21 mouse cellular contexts compared by ENCODE assay signal in genomic region chr2:61319226-61319625, GRCm38 (mm10).
"Had no signal": no experiment of that assay in that cellular context is flagged by ENCODE, and none has a peak within 500 bp of the region (broad histone marks: within the 10 kb centered on the region; RNA-seq: fewer than 3 reads in every experiment).

No protein-coding gene starts in this region.

- ATAC-seq: hindbrain, embryonic 16.5 days; intestine, embryonic 16.5 days; midbrain, embryonic 13.5 days; midbrain, embryonic 16.5 days had no signal

- DNase-seq: liver, embryonic 13.5 days; lung, adult 18-20 months; lung, postnatal 10 days; lung, postnatal 36 days; retina, postnatal 1 day; right cerebral cortex, postnatal 25 days; spleen, adult 18-20 months; thymus, adult 18-20 months; thymus, postnatal 4 days had no signal

- H3K4me3 ChIP-seq: limb, embryonic 10.5 days; limb, embryonic 13.5 days; liver, embryonic 13.5 days; lung, embryonic 15.5 days; megakaryocyte, embryonic 14.5 days; midbrain, embryonic 10.5 days; midbrain, embryonic 13.5 days; myocyte; neural tube, embryonic 13.5 days; stomach, embryonic 15.5 days had no signal

- H3K4me1 ChIP-seq: limb, embryonic 10.5 days; limb, embryonic 13.5 days; liver, embryonic 13.5 days; megakaryocyte, embryonic 14.5 days; midbrain, embryonic 13.5 days; neural tube, embryonic 13.5 days; stomach, embryonic 15.5 days had no signal

- H3K27ac ChIP-seq: limb, embryonic 10.5 days; limb, embryonic 13.5 days; liver, embryonic 13.5 days; lung, embryonic 15.5 days; midbrain, embryonic 10.5 days; midbrain, embryonic 13.5 days; neural tube, embryonic 13.5 days; stomach, embryonic 15.5 days had no signal

- H3K9me3 ChIP-seq: limb, embryonic 10.5 days; limb, embryonic 13.5 days; liver, embryonic 13.5 days; lung, embryonic 15.5 days; midbrain, embryonic 10.5 days; midbrain, embryonic 13.5 days; neural tube, embryonic 13.5 days; stomach, embryonic 15.5 days had no signal

- H3K9ac ChIP-seq: limb, embryonic 13.5 days; liver, embryonic 13.5 days; lung, embryonic 15.5 days; midbrain, embryonic 13.5 days; neural tube, embryonic 13.5 days; stomach, embryonic 15.5 days had no signal

- H3K27me3 ChIP-seq: limb, embryonic 13.5 days; liver, embryonic 13.5 days; lung, embryonic 15.5 days; midbrain, embryonic 13.5 days; neural tube, embryonic 13.5 days; stomach, embryonic 15.5 days had no signal

- H3K36me3 ChIP-seq: limb, embryonic 10.5 days; limb, embryonic 13.5 days; liver, embryonic 13.5 days; lung, embryonic 15.5 days; midbrain, embryonic 10.5 days; midbrain, embryonic 13.5 days; neural tube, embryonic 13.5 days; stomach, embryonic 15.5 days had no signal

- H3K4me2 ChIP-seq: limb, embryonic 13.5 days; liver, embryonic 13.5 days; lung, embryonic 15.5 days; midbrain, embryonic 13.5 days; neural tube, embryonic 13.5 days; stomach, embryonic 15.5 days had no signal
